Mouse (Mus musculus): ENCODE results near the gene Slc25a34. TPM values are rescaled to one million over a fixed set of nuclear protein-coding genes. Genes with fewer than 3 reads are reported as not detected.

Gene Slc25a34
- polyA plus RNA-seq, 1 experiment: 25.3 TPM

DNA sequence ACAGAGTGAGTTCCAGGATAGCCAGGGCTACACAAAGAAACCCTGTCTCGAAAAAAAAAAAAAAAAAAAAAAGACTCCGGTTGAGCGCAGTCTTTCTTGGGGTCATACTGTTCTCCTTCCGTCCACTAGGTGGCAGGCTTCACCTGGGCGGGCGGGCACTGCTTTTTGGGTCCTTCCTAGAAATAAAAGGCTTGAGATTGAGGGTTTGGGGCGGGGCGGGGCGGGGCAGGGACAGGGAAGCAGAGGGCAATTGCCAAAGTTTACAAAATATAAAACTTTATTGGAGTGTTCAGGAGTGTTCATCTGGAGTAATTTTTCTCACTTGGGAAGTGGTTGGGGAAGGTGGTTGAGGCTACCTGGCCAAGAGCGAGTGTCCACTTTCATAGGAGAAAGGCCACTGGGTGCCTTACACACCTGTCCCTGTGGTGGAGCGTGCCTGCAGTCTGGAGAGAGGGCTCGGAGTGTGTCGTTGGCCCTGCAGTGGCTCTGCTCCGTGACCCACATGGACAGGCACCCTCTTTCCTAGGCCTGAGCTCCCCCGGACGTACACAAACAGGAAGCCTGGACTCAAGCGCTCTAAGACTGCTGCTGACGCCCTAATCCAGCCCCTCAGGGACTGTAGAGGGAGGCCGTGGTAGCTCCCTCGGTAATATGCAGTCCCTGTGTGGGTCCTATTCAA is 4.9 kb downstream of the Slc25a34 start, which contains the start of gene Tmem82:
TSS of gene Tmem82 (minus strand) at position 69 of the 679 bp plus-strand sequence.
- 11% methylated on average over 20 of the region's 20 CpGs for WGBS
- H3K4me3 ChIP-seq (ENCODE audit: low read depth, low read length): peak within 1 kb of the TSS; percentile 90
- TF ChIP-seq POLR2A (IDR thresholded peaks at IDR 0.05; ENCODE audit: low read depth, low read length) (no peak), CTCF (IDR thresholded peaks at IDR 0.05; ENCODE audit: extremely low read depth, insufficient read length, insufficient replicate concordance, low read depth, low read length) (peak; percentile 69; the same call in 1 of the 2 replicates)
- H3K36me3 ChIP-seq (ENCODE audit: control insufficient read depth, insufficient read depth, low read length): peaks cover 13% of the 10 kb centered on the region
- H3K4me1 ChIP-seq (ENCODE audit: control insufficient read depth, insufficient read depth, insufficient read length, low read length): peaks cover 37% of the 10 kb centered on the region
- H3K27me3 ChIP-seq (ENCODE audit: control insufficient read depth, insufficient read depth, low read length): no peaks in the 10 kb centered on the region
- peak within 1 kb of the TSS; percentile 98 for H3K27ac ChIP-seq (ENCODE audit: insufficient read depth, low read depth, low read length)

DNA sequence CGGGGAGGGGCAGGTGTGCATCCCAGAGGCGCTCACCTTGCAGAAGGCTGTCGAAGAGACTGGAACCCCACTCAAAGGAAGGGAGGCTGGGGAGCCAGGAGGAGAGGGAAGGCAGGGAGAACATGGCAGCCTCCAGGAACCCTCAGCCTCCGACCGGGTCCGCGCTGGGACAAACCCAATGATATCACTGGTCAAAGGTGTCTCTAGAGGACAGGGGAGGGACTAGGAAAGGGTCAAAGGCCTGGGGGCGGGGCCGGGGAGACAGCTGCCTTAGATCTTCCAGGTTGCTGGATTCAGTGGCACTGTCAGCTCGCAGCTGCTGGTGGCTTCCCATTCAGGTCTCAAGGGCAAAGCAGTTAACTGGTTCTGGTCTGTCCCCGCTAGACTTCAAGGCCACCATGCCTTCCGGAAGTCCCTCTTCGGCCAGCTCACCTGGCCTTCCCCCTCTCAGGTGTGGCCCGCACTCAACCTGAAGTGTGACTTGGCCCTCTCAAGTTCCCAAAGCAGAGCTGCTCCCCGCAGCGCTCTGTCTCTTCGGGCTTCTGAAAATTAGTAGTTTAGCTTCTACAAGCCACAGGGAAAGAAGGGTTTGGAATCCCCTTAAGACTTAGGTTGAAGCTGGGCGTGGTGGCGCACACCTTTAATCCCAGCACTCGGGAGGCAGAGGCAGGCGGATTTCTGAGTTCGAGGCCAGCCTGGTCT is 5.6 kb downstream of the Slc25a34 start:
- peaks cover 15% of the 10 kb centered on the region for H3K36me3 ChIP-seq (ENCODE audit: control insufficient read depth, insufficient read depth, low read length)
- H3K27ac ChIP-seq (ENCODE audit: insufficient read depth, low read depth, low read length): peak overlapping the region; percentile 98
- WGBS: 6% methylated on average over 22 of the region's 22 CpGs
- no peaks in the 10 kb centered on the region for H3K27me3 ChIP-seq (ENCODE audit: control insufficient read depth, insufficient read depth, low read length)
- peak overlapping the region; percentile 90 for H3K4me3 ChIP-seq (ENCODE audit: low read depth, low read length)
- peaks cover 31% of the 10 kb centered on the region for H3K4me1 ChIP-seq (ENCODE audit: control insufficient read depth, insufficient read depth, insufficient read length, low read length)
- peak; percentile 88; the same call in 1 of the 2 replicates for TF ChIP-seq POLR2A (IDR thresholded peaks at IDR 0.05; ENCODE audit: low read depth, low read length)
- no peak for TF ChIP-seq CTCF (IDR thresholded peaks at IDR 0.05; ENCODE audit: extremely low read depth, insufficient read length, insufficient replicate concordance, low read depth, low read length)

DNA sequence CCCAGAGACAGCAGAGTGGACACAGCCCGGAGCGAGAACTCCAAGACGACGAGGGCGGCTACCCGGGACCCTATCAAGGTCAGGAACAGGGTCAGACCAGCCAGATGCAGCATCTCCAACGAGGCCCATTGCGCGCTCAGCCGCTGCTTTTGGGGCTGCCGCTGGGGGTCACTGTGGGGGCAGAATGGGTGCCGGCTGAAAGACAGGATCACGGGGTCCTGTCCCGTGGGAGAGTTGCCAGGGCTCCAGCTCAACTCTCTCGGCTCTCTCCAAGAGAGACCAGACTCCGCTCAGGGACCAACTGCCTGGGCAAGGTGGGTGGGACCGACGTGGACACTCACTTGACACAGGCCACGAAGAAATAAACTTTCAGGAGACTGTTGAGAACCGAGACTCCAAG is 6.3 kb downstream of the Slc25a34 start:
- WGBS: 4% methylated on average over 20 of the region's 20 CpGs

DNA sequence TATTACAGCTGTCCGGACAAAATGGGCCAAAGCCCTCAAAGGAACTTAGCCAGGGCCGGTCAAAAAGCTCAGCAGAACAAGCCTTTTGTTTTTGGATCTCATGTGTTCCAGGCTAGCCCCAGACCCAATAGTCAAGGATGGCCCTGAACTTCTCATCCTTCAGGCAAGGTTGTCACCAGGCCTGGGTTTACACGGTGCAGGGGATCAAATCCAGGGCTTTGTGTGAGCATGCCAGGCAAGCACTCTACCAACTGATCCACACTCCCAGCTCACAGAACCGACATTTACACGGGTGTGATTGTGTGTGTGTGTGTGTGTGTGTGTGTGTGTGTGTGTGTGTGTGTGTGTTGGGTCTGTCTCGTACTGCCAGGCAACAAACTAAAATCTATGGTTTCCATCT is 6.8 kb downstream of the Slc25a34 start:
- Histone ChIP-seq H3K27me3 (ENCODE audit: control insufficient read depth, insufficient read depth, low read length) (no peaks in the 10 kb centered on the region), H3K4me3 (ENCODE audit: low read depth, low read length) (peak overlapping the region; percentile 90), H3K36me3 (ENCODE audit: control insufficient read depth, insufficient read depth, low read length) (peaks cover 16% of the 10 kb centered on the region), H3K27ac (ENCODE audit: insufficient read depth, low read depth, low read length) (no peak overlapping the region), H3K4me1 (ENCODE audit: control insufficient read depth, insufficient read depth, insufficient read length, low read length) (peaks cover 28% of the 10 kb centered on the region)
- WGBS: 73% methylated on average over 6 of the region's 6 CpGs
- no peak for TF ChIP-seq CTCF (IDR thresholded peaks at IDR 0.05; ENCODE audit: extremely low read depth, insufficient read length, insufficient replicate concordance, low read depth, low read length)
- no peak for TF ChIP-seq POLR2A (IDR thresholded peaks at IDR 0.05; ENCODE audit: low read depth, low read length)

More for the DNA sequence above, 6.3 kb downstream of the Slc25a34 start:
- TF ChIP-seq CTCF (IDR thresholded peaks at IDR 0.05; ENCODE audit: extremely low read depth, insufficient read length, insufficient replicate concordance, low read depth, low read length) (peak; percentile 61; the same call in 1 of the 2 replicates), POLR2A (IDR thresholded peaks at IDR 0.05; ENCODE audit: low read depth, low read length) (no peak)
- H3K27me3 ChIP-seq (ENCODE audit: control insufficient read depth, insufficient read depth, low read length): no peaks in the 10 kb centered on the region
- peaks cover 16% of the 10 kb centered on the region for H3K36me3 ChIP-seq (ENCODE audit: control insufficient read depth, insufficient read depth, low read length)
- H3K4me1 ChIP-seq (ENCODE audit: control insufficient read depth, insufficient read depth, insufficient read length, low read length): peaks cover 31% of the 10 kb centered on the region
- H3K27ac ChIP-seq (ENCODE audit: insufficient read depth, low read depth, low read length): peak overlapping the region; percentile 83; the same call in 1 of the 2 replicates
- H3K4me3 ChIP-seq (ENCODE audit: low read depth, low read length): peak overlapping the region; percentile 90

DNA sequence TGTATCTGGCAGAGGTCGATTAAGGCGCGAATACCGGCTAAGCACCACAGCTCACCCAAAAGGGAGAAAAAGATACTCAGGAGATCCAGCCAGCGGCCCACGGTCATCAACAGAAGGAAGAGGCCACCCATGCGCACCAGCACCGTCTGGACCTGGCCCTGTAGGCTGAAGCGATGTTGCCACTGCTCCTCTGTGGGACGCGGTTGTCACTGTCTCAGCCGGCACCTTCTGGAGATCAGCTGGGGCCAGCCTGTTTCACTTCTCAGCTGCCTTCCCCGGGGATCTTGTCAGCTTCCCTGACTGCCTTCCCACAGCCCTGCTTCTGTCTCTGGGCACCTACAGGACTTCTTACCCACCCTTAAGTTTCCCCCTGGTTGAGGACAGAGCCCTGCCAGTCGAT is 8.7 kb downstream of the Slc25a34 start:
- 84% methylated on average over 14 of the region's 14 CpGs for WGBS

DNA sequence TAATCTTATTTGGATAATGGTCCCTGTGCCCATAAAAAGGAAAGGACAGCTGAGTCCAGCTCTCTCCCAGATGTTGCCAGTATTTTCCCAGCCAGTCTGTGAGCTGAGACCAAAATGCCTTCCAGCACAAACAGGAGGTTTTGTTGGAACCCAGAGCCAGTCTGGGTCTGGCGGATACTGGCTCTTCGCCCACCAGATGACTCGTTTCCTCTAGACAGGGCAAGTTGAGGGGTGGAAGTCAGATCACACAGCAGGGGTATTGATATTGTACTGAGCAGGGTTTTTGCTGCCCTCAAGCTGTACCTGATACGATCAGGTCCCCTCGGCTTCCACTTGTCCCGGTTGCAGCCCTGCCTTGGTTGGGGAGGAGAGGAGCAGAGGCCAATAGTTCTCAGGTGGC is 14.1 kb downstream of the Slc25a34 start:
- no peaks in the 10 kb centered on the region for H3K27me3 ChIP-seq (ENCODE audit: control insufficient read depth, insufficient read depth, low read length)
- 78% methylated on average over 6 of the region's 6 CpGs for WGBS
- no peak overlapping the region for H3K4me3 ChIP-seq (ENCODE audit: low read depth, low read length)
- no peak overlapping the region for H3K27ac ChIP-seq (ENCODE audit: insufficient read depth, low read depth, low read length)
- H3K4me1 ChIP-seq (ENCODE audit: control insufficient read depth, insufficient read depth, insufficient read length, low read length): 0 out of 2 replicates have a peak, but pooled peaks cover 2% of the 10 kb centered on the region
- peaks cover 10% of the 10 kb centered on the region for H3K36me3 ChIP-seq (ENCODE audit: control insufficient read depth, insufficient read depth, low read length)
- no peak for TF ChIP-seq CTCF (IDR thresholded peaks at IDR 0.05; ENCODE audit: extremely low read depth, insufficient read length, insufficient replicate concordance, low read depth, low read length)
- no peak for TF ChIP-seq POLR2A (IDR thresholded peaks at IDR 0.05; ENCODE audit: low read depth, low read length)

More for the DNA sequence above, 8.7 kb downstream of the Slc25a34 start:
- Histone ChIP-seq H3K4me3 (ENCODE audit: low read depth, low read length) (no peak overlapping the region), H3K4me1 (ENCODE audit: control insufficient read depth, insufficient read depth, insufficient read length, low read length) (peaks cover 28% of the 10 kb centered on the region), H3K27ac (ENCODE audit: insufficient read depth, low read depth, low read length) (no peak overlapping the region), H3K27me3 (ENCODE audit: control insufficient read depth, insufficient read depth, low read length) (no peaks in the 10 kb centered on the region), H3K36me3 (ENCODE audit: control insufficient read depth, insufficient read depth, low read length) (peaks cover 16% of the 10 kb centered on the region)
- TF ChIP-seq POLR2A (IDR thresholded peaks at IDR 0.05; ENCODE audit: low read depth, low read length): no peak
- no peak for TF ChIP-seq CTCF (IDR thresholded peaks at IDR 0.05; ENCODE audit: extremely low read depth, insufficient read length, insufficient replicate concordance, low read depth, low read length)

DNA sequence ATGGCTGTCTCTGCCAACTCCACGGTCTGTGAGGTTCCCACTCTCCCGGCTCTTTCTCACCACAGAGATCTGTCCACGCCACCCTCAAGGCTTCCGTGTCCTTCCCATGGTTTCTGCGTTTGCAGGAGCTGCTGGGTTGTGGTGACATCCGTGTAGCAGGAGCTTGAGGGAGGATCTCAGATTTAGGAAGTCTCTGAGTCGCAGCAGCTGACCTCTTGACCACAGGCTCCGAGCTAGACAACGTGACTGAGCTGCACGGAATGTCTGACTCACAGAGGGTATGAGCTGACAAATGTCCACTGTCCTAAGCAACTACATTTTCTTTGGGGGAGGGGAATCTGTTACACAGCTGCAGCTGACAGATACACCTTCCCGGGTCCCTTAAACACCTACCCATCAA is 17.8 kb downstream of the Slc25a34 start, which contains the start of gene Fblim1:
TSS of gene Fblim1 (minus strand) at position 236 of the 400 bp plus-strand sequence.
- 86% methylated on average over 11 of the region's 11 CpGs for WGBS
- H3K27ac ChIP-seq (ENCODE audit: insufficient read depth, low read depth, low read length): peak within 1 kb of the TSS; percentile 62
- H3K4me3 ChIP-seq (ENCODE audit: low read depth, low read length): peak within 1 kb of the TSS; percentile 38
- H3K36me3 ChIP-seq (ENCODE audit: control insufficient read depth, insufficient read depth, low read length): no peaks in the 10 kb centered on the region
- peaks cover 7% of the 10 kb centered on the region for H3K4me1 ChIP-seq (ENCODE audit: control insufficient read depth, insufficient read depth, insufficient read length, low read length)
- no peaks in the 10 kb centered on the region for H3K27me3 ChIP-seq (ENCODE audit: control insufficient read depth, insufficient read depth, low read length)
- TF ChIP-seq CTCF (IDR thresholded peaks at IDR 0.05; ENCODE audit: extremely low read depth, insufficient read length, insufficient replicate concordance, low read depth, low read length) (no peak), POLR2A (IDR thresholded peaks at IDR 0.05; ENCODE audit: low read depth, low read length) (no peak; the same call in 1 of the 2 replicates)

All from small intestine, adult 2 months (tissue).